Mouse (Mus musculus) kidney, postnatal 36 days (tissue): Measurements from ENCODE around the gene Akr1d1.
A peak's percentile ranks its signal among the peaks of the same experiment; 100 is the strongest.

ENCODE experiments used
- DNase-seq, 2 experiments: peaks; one replicate each; pipeline ENCODE4 v3.0.0; 2021 to 2022; ENCODE audit warnings: mixed read lengths in 2 of 2

Gene Akr1d1

GRCm38 (mm10) chr6:37529940-37530339, at the start of gene Akr1d1:
TSS of gene Akr1d1 (plus strand) at chr6:37530173.
- no peak for DNase-seq

GRCm38 (mm10) chr6:37481147-37481546, 48.8 kb upstream of the Akr1d1 start:
- DNase-seq: no peak

- no peak for DNase-seq
These were observed 46.7 kb upstream of the Akr1d1 start for GRCm38 (mm10) chr6:37483262-37483661.

- no peak for DNase-seq
These were observed 45.3 kb upstream of the Akr1d1 start for GRCm38 (mm10) chr6:37484588-37485070.

- DNase-seq: no peak
These were observed 43.5 kb upstream of the Akr1d1 start for GRCm38 (mm10) chr6:37486502-37486901.

GRCm38 (mm10) chr6:37492241-37492640, 37.7 kb upstream of the Akr1d1 start:
- no peak for DNase-seq

GRCm38 (mm10) chr6:37494957-37495356, 35.0 kb upstream of the Akr1d1 start:
- DNase-seq: no peak

GRCm38 (mm10) chr6:37496866-37497265, 33.1 kb upstream of the Akr1d1 start:
- DNase-seq: peak; percentile 21 to 24

- DNase-seq: peak; percentile 52 to 55
These were observed 24.4 kb upstream of the Akr1d1 start for GRCm38 (mm10) chr6:37505588-37505987.

GRCm38 (mm10) chr6:37506909-37507515, 23.0 kb upstream of the Akr1d1 start:
- no peak for DNase-seq

- no peak for DNase-seq
These were observed 19.2 kb upstream of the Akr1d1 start for GRCm38 (mm10) chr6:37510786-37511185.

- DNase-seq: peak; percentile 79 to 80
These were observed 9.2 kb upstream of the Akr1d1 start for GRCm38 (mm10) chr6:37520631-37521375.

- DNase-seq: no peak
These were observed 2.1 kb downstream of the Akr1d1 start for GRCm38 (mm10) chr6:37532036-37532435.

- DNase-seq: no peak
These were observed 6.9 kb downstream of the Akr1d1 start for GRCm38 (mm10) chr6:37536831-37537230.

- DNase-seq: peak; percentile 43 to 52
These were observed 7.8 kb downstream of the Akr1d1 start for GRCm38 (mm10) chr6:37537801-37538200.

GRCm38 (mm10) chr6:37538792-37539191, 8.8 kb downstream of the Akr1d1 start:
- DNase-seq: peak; percentile 34 to 55

- DNase-seq: peak; percentile 35 to 58
These were observed 9.4 kb downstream of the Akr1d1 start for GRCm38 (mm10) chr6:37539403-37539802.

- DNase-seq: peak; percentile 73 to 84
These were observed 10.1 kb downstream of the Akr1d1 start for GRCm38 (mm10) chr6:37540113-37540512.

GRCm38 (mm10) chr6:37541171-37541570, 11.2 kb downstream of the Akr1d1 start:
- DNase-seq: peak; percentile 75 to 76

GRCm38 (mm10) chr6:37542145-37542544, 12.2 kb downstream of the Akr1d1 start:
- peak in 1 of 2 experiments; percentile 51 for DNase-seq

- DNase-seq: peak; percentile 58 to 80
These were observed 22.8 kb downstream of the Akr1d1 start for GRCm38 (mm10) chr6:37552760-37553159.

- no peak for DNase-seq
These were observed 24.0 kb downstream of the Akr1d1 start for GRCm38 (mm10) chr6:37553926-37554325.

- DNase-seq: no peak
These were observed 24.4 kb downstream of the Akr1d1 start for GRCm38 (mm10) chr6:37554327-37554726.

GRCm38 (mm10) chr6:37563861-37564260, 33.9 kb downstream of the Akr1d1 start:
- DNase-seq: no peak
